ENCODE assay signal across 35 mouse cellular contexts in the genomic region with DNA sequence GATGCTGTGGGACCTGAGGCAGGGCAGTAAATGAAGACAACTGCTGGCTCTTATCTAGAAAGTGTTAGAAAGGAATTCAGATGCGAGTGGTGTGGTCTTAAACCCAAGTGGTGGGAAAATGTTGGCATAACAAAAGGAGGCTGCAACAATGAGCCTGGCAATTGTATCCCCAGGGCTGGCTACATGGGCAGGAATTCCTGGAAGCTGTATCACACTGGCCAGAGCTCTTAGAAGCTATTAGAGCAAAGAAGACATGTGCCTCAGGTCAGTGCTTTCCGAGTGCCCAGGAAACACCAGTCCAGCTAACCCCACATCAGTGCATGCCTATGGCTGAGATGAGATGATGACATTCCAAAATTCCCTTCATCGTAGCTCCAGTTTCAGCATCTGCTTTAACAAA. TPM values are rescaled to one million over a fixed set of nuclear protein-coding genes. Genes with fewer than 3 reads are reported as not detected.
"Had no signal": no experiment of that assay in that cellular context is flagged by ENCODE, and none has a peak within 500 bp of the region (broad histone marks: within the 10 kb centered on the region; RNA-seq: fewer than 3 reads in every experiment).

No protein-coding gene starts in this region.

- ATAC-seq: hindbrain, embryonic 16.5 days; hindbrain, postnatal 0 days; inflammation-experienced regulatory T-cells, adult 6 months; intestine, embryonic 15.5 days; intestine, embryonic 16.5 days; intestine, postnatal 0 days had no signal

- H3K4me2 ChIP-seq: heart, embryonic 11.5 days; heart, embryonic 12.5 days; heart, embryonic 13.5 days; heart, embryonic 15.5 days; hindbrain, embryonic 13.5 days; hindbrain, embryonic 14.5 days; hindbrain, embryonic 15.5 days; intestine, embryonic 15.5 days; kidney, embryonic 15.5 days had no signal

- H3K4me1 ChIP-seq: hindbrain, embryonic 13.5 days; hindbrain, embryonic 15.5 days had no signal

- H3K36me3 ChIP-seq: heart, embryonic 12.5 days; heart, embryonic 13.5 days; heart, embryonic 15.5 days; hindbrain, embryonic 10.5 days; hindbrain, embryonic 13.5 days; hindbrain, embryonic 15.5 days; intestine, embryonic 15.5 days; kidney, embryonic 15.5 days had no signal

- H3K9ac ChIP-seq: heart, embryonic 12.5 days; heart, embryonic 13.5 days; heart, embryonic 15.5 days; hindbrain, embryonic 13.5 days; hindbrain, embryonic 14.5 days; hindbrain, embryonic 15.5 days; intestine, embryonic 15.5 days; kidney, embryonic 15.5 days had no signal

- DNase-seq: heart, postnatal 10 days; heart, postnatal 14 days; heart, postnatal 36 days; heart, postnatal 4 days; kidney, adult 11 months; kidney, adult 18-20 months; kidney, adult 2 months; kidney, adult 8-10 months; kidney, adult 9 months; kidney, postnatal 10 days; kidney, postnatal 14 days; kidney, postnatal 25 days; kidney, postnatal 36 days; kidney, postnatal 4 days; layer of hippocampus, adult 9-11 months; layer of hippocampus, postnatal 36 days had no signal

- H3K27me3 ChIP-seq: heart, embryonic 12.5 days; heart, embryonic 13.5 days; heart, embryonic 15.5 days; hindbrain, embryonic 13.5 days; hindbrain, embryonic 15.5 days; intestine, embryonic 15.5 days; kidney, embryonic 15.5 days had no signal

- H3K27ac ChIP-seq: heart, embryonic 13.5 days; heart, embryonic 15.5 days; hindbrain, embryonic 10.5 days; hindbrain, embryonic 13.5 days; hindbrain, embryonic 14.5 days; hindbrain, embryonic 15.5 days; hindbrain, postnatal 0 days; intestine, embryonic 15.5 days; kidney, postnatal 0 days; layer of hippocampus, adult 2 months; left cerebral cortex, adult 2 months had no signal

- H3K4me3 ChIP-seq: heart, embryonic 12.5 days; heart, embryonic 13.5 days; heart, embryonic 15.5 days; hindbrain, embryonic 10.5 days; hindbrain, embryonic 13.5 days; hindbrain, embryonic 15.5 days; intestine, embryonic 15.5 days; kidney, embryonic 15.5 days; layer of hippocampus, adult 2 months; left cerebral cortex, adult 2 months had no signal

- H3K9me3 ChIP-seq: heart, embryonic 12.5 days; heart, embryonic 13.5 days; heart, embryonic 15.5 days; hindbrain, embryonic 10.5 days; hindbrain, embryonic 13.5 days; hindbrain, embryonic 15.5 days; intestine, embryonic 15.5 days; kidney, embryonic 15.5 days had no signal

RNA-seq across cellular contexts. Expression of gene Adamts16, which starts 42.3 kb away (rescaled TPM):
- total RNA-seq: heart, postnatal 36 days; hematopoietic stem cell, adult 5-6 weeks had no signal
- polyA plus RNA-seq: inflammation-experienced regulatory T-cells, adult 6 months had no signal
